Mouse (Mus musculus): ENCODE results near the gene Pak1ip1.

DNA sequence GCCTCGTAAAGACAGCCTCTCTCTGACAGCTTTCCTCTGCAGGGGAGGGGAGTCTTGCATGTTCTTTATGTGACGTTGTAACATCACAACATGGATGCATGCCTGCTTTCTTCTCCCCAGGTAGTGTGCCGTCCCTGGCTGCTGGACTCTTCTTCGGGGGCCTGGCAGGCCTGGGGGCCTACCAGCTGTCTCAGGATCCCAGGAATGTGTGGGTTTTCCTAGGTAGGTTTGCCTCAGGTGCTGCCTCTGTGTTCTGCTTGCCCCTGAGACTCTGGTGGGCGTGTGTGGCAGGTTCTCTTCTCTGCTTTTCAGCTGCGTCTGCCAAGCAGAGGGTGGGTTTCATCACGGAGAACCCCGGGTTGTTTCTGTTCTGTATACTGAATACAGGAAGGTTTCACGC is 17.4 kb downstream of the Pak1ip1 start:
- TF ChIP-seq CTCF (IDR thresholded peaks at IDR 0.05; ENCODE audit: low read depth), result no peak
- TF ChIP-seq EP300 (IDR thresholded peaks at IDR 0.05; ENCODE audit: low read depth), result no peak
